Mouse (Mus musculus): ENCODE results near the gene St5. TPM values are rescaled to one million over a fixed set of nuclear protein-coding genes. Genes with fewer than 3 reads are reported as not detected.
A peak's percentile ranks its signal among the peaks of the same experiment; 100 is the strongest.

Gene St5
- polyA plus RNA-seq, 1 experiment from 2014 or later: 43.4 TPM

DNA sequence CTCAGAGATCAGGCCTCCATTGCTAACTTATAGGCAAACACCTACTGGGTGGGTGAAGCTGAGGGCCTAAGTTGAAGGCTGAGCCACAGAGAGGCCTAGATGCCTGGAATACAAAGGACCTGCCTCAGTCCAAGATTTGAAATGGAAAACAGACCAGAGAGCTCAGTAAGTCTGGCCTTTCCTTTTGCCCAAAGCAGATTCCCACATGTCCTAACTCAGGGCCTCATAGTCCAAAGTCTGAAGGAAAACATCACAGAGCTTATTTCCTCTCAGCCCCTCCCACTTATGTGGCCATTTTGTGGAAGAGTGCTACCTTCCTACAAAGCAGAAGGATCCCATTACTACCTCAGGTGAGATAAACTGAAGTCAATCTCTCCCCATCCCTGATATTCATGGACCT lies 162.5 kb downstream of the St5 start:
- H3K36me3 ChIP-seq: peaks cover 95% of the 10 kb centered on the region
- H3K9me3 ChIP-seq: no peaks in the 10 kb centered on the region
- H3K27ac ChIP-seq: no peak overlapping the region
- no peak overlapping the region for H3K9ac ChIP-seq (replicated peaks)
- peaks cover 4% of the 10 kb centered on the region for H3K4me1 ChIP-seq (replicated peaks)
- no peaks in the 10 kb centered on the region for H3K27me3 ChIP-seq
- H3K4me3 ChIP-seq (replicated peaks): no peak overlapping the region
- no peak overlapping the region for H3K4me2 ChIP-seq
- ATAC-seq (ENCODE audit: insufficient number of reproducible peaks, insufficient read depth, low FRiP score, low TSS enrichment, low read depth): no peak

DNA sequence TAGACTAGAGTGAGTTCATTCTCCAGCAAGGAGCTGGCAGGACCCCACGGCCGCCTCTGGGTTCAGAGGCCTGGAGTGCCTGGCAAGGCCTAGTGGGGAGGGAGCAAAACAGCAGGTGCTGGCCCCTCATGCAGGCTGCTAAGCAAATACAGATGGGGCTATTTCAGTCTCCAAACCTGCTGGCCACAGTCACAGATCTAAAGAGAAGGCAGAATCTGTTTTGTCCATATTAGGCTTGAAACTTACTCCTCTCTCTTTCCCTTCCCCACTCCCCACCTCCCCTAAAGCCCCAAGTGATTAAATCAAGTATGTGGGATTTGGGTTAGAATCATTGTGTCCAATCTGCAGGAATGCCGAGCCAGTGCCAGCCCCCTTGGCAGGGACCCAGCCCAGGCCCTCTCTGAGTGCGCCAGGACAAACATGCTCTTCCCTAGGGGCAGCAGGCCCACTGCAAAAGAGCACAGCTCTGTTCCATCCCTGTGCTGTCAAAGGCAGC lies 166.9 kb downstream of the St5 start:
- peak; percentile 44 for ATAC-seq (ENCODE audit: insufficient number of reproducible peaks, insufficient read depth, low FRiP score, low TSS enrichment, low read depth)
- peak overlapping the region; percentile 62 for H3K27ac ChIP-seq
- H3K4me1 ChIP-seq (replicated peaks): peaks cover 4% of the 10 kb centered on the region
- H3K4me3 ChIP-seq (replicated peaks): no peak overlapping the region
- no peaks in the 10 kb centered on the region for H3K9me3 ChIP-seq
- no peaks in the 10 kb centered on the region for H3K27me3 ChIP-seq
- peaks cover 95% of the 10 kb centered on the region for H3K36me3 ChIP-seq
- 65% methylated on average over 4 of the region's 4 CpGs for WGBS
- no peak overlapping the region for H3K9ac ChIP-seq (replicated peaks)
- no peak overlapping the region for H3K4me2 ChIP-seq

- Histone ChIP-seq H3K36me3 (peaks cover 96% of the 10 kb centered on the region), H3K4me2 (no peak overlapping the region), H3K9ac (replicated peaks) (no peak overlapping the region), H3K27me3 (no peaks in the 10 kb centered on the region), H3K9me3 (no peaks in the 10 kb centered on the region), H3K4me1 (replicated peaks) (peaks cover 4% of the 10 kb centered on the region), H3K27ac (no peak overlapping the region), H3K4me3 (replicated peaks) (no peak overlapping the region)
- WGBS: 95% methylated on average over 3 of the region's 3 CpGs
- no peak for ATAC-seq (ENCODE audit: insufficient number of reproducible peaks, insufficient read depth, low FRiP score, low TSS enrichment, low read depth)
Measured at GRCm38 (mm10) chr7:109534921-109535320, 168.5 kb downstream of the St5 start.

DNA sequence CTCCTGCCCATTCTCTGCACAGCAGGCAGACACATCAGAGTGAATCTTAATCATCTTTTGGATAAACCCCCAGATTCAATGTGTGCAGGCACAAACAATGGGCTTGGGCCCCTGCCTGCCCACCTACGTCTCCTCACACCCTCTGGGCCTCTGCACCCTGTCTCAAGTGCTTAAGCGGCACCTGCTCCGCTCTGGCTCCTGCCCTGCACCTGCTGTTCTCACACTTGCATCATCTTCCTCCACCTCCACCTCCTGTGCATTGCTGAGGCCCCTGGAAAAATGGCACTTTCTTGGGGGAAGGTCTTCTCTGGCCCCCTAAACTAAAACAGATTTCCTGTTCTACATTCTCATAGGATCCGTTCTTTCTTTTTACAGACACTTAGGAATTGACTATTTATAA lies 169.5 kb downstream of the St5 start:
- Histone ChIP-seq H3K9ac (replicated peaks) (no peak overlapping the region), H3K4me3 (replicated peaks) (no peak overlapping the region)
- 86% methylated on average over 4 of the region's 4 CpGs for WGBS

GRCm38 (mm10) chr7:109533129-109533528 lies 170.3 kb downstream of the St5 start:
- no peak overlapping the region for H3K4me2 ChIP-seq
- no peak overlapping the region for H3K4me3 ChIP-seq (replicated peaks)
- H3K27me3 ChIP-seq: no peaks in the 10 kb centered on the region
- H3K9me3 ChIP-seq: no peaks in the 10 kb centered on the region
- H3K36me3 ChIP-seq: peaks cover 90% of the 10 kb centered on the region
- H3K4me1 ChIP-seq (replicated peaks): peaks cover 4% of the 10 kb centered on the region
- 76% methylated on average over 4 of the region's 4 CpGs for WGBS
- H3K9ac ChIP-seq (replicated peaks): no peak overlapping the region
- ATAC-seq (ENCODE audit: insufficient number of reproducible peaks, insufficient read depth, low FRiP score, low TSS enrichment, low read depth): no peak
- no peak overlapping the region for H3K27ac ChIP-seq

More for the DNA sequence above, 169.5 kb downstream of the St5 start:
- peaks cover 4% of the 10 kb centered on the region for H3K4me1 ChIP-seq (replicated peaks)
- ATAC-seq (ENCODE audit: insufficient number of reproducible peaks, insufficient read depth, low FRiP score, low TSS enrichment, low read depth): no peak
- H3K4me2 ChIP-seq: no peak overlapping the region
- H3K27me3 ChIP-seq: no peaks in the 10 kb centered on the region
- no peak overlapping the region for H3K27ac ChIP-seq
- peaks cover 89% of the 10 kb centered on the region for H3K36me3 ChIP-seq
- no peaks in the 10 kb centered on the region for H3K9me3 ChIP-seq

DNA sequence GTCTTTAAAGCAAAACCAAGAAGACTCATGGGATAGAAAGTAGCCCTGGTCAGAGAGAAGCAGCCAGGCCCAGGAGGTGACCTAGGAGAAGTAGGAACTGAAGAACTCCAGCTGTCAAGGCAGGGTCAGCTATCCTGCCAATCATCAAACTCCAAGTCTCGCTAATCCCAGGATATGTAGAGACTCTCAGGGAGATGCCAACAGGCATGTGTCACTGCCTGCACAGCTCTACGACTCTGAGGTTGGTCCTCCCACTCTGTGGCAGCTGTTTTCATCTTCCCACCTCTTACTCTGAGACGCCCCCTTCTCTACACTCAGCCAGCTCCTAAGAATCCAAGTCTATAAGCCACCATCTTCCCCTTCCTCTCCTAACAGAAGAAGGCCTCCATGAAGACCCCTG lies 170.7 kb downstream of the St5 start:
- H3K4me3 ChIP-seq (replicated peaks): no peak overlapping the region
- ATAC-seq (ENCODE audit: insufficient number of reproducible peaks, insufficient read depth, low FRiP score, low TSS enrichment, low read depth): no peak
- WGBS: 71% methylated on average over 3 of the region's 3 CpGs
- H3K27ac ChIP-seq: no peak overlapping the region
- H3K9me3 ChIP-seq: no peaks in the 10 kb centered on the region
- peaks cover 4% of the 10 kb centered on the region for H3K4me1 ChIP-seq (replicated peaks)
- no peaks in the 10 kb centered on the region for H3K27me3 ChIP-seq
- peaks cover 90% of the 10 kb centered on the region for H3K36me3 ChIP-seq
- no peak overlapping the region for H3K9ac ChIP-seq (replicated peaks)
- H3K4me2 ChIP-seq: no peak overlapping the region

DNA sequence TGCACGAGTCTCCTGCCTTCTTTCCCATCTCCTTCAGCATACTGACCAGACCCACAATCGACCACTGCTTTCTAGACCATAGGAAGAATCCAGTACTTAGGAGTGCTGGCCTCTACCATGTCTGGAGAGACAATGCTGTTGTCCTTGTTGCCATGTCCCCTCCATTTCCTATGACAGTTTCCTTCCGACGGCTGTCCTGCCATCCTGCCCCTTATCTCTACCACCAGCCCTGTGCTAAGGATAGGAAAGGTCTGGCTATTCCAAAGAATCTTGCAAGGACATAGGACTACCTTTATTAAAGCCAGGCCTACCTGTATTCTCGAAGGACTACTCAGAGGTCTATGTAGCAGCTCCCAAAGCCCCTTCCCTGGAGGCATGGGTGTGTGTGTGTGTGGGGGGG lies 171.9 kb downstream of the St5 start:
- peaks cover 90% of the 10 kb centered on the region for H3K36me3 ChIP-seq
- H3K4me1 ChIP-seq (replicated peaks): no peaks in the 10 kb centered on the region
- no peak for ATAC-seq (ENCODE audit: insufficient number of reproducible peaks, insufficient read depth, low FRiP score, low TSS enrichment, low read depth)
- H3K4me2 ChIP-seq: no peak overlapping the region
- no peak overlapping the region for H3K27ac ChIP-seq
- WGBS: 82% methylated on average over 5 of the region's 5 CpGs
- H3K9ac ChIP-seq (replicated peaks): no peak overlapping the region
- no peaks in the 10 kb centered on the region for H3K9me3 ChIP-seq
- H3K4me3 ChIP-seq (replicated peaks): no peak overlapping the region
- no peaks in the 10 kb centered on the region for H3K27me3 ChIP-seq

DNA sequence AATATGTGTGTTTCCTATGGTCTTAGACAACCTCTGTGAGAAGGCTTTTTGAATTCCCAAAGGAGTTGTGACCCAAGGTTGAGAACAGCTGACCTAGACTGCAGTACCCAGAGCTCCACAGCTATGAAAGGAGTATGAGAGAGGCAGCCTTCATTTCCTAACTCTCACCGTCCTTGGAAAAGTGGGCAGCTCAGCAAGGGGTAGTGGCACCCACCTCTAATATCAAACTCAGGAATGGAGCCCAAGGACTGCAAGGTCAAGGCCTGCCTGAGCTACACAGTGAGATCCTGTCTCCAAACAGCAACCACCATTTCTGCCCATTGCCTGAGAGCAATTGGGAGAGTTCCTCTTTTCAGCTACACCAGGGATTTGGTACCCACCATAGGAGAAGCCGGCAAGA lies 173.7 kb downstream of the St5 start:
- Histone ChIP-seq H3K27me3 (no peaks in the 10 kb centered on the region), H3K4me1 (replicated peaks) (no peaks in the 10 kb centered on the region), H3K4me3 (replicated peaks) (no peak overlapping the region), H3K36me3 (peaks cover 92% of the 10 kb centered on the region), H3K27ac (no peak overlapping the region), H3K4me2 (no peak overlapping the region), H3K9ac (replicated peaks) (no peak overlapping the region), H3K9me3 (no peaks in the 10 kb centered on the region)
- 83% methylated on average over 2 of the region's 2 CpGs for WGBS
- no peak for ATAC-seq (ENCODE audit: insufficient number of reproducible peaks, insufficient read depth, low FRiP score, low TSS enrichment, low read depth)

DNA sequence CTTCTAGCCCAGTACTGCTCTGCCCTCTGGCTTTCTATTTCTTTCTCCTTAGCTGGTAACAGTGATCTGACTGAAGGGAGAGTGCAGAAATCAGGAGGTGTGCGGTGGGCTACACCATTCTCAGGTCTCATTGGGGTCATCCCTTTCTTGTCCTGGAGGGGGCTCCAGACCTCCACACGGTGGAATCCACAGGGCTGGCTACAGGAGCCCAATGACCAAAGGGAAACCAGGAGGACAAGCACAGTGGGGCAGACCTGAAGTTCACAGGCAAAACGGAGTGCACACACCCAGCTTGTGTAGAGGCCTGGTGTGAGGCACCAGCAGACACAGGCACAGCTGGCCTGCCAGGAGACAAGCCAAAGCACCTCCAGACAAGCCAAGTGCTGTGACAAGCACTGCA lies 175.0 kb downstream of the St5 start:
- no peak overlapping the region for H3K9ac ChIP-seq (replicated peaks)
- H3K27me3 ChIP-seq: no peaks in the 10 kb centered on the region
- H3K9me3 ChIP-seq: no peaks in the 10 kb centered on the region
- H3K36me3 ChIP-seq: peaks cover 92% of the 10 kb centered on the region
- H3K4me3 ChIP-seq (replicated peaks): no peak overlapping the region
- no peak overlapping the region for H3K4me2 ChIP-seq
- 17% methylated on average over 3 of the region's 3 CpGs for WGBS
- no peak overlapping the region for H3K27ac ChIP-seq
- H3K4me1 ChIP-seq (replicated peaks): no peaks in the 10 kb centered on the region
- ATAC-seq (ENCODE audit: insufficient number of reproducible peaks, insufficient read depth, low FRiP score, low TSS enrichment, low read depth): no peak

GRCm38 (mm10) chr7:109527536-109527935 lies 175.9 kb downstream of the St5 start:
- Histone ChIP-seq H3K4me1 (replicated peaks) (no peaks in the 10 kb centered on the region), H3K27ac (no peak overlapping the region), H3K4me3 (replicated peaks) (no peak overlapping the region), H3K4me2 (no peak overlapping the region), H3K27me3 (no peaks in the 10 kb centered on the region), H3K36me3 (peaks cover 92% of the 10 kb centered on the region), H3K9me3 (no peaks in the 10 kb centered on the region), H3K9ac (replicated peaks) (no peak overlapping the region; the same call in 1 of the 2 replicates)
- 76% methylated on average over 3 of the region's 3 CpGs for WGBS
- no peak for ATAC-seq (ENCODE audit: insufficient number of reproducible peaks, insufficient read depth, low FRiP score, low TSS enrichment, low read depth)

- Histone ChIP-seq H3K36me3 (peaks cover 92% of the 10 kb centered on the region), H3K4me2 (no peak overlapping the region), H3K9ac (replicated peaks) (no peak overlapping the region), H3K4me1 (replicated peaks) (peaks cover 4% of the 10 kb centered on the region), H3K9me3 (no peaks in the 10 kb centered on the region), H3K4me3 (replicated peaks) (no peak overlapping the region), H3K27ac (peak overlapping the region; percentile 42; the same call in 1 of the 2 replicates), H3K27me3 (no peaks in the 10 kb centered on the region)
- WGBS: 68% methylated on average over 16 of the region's 16 CpGs
- no peak for ATAC-seq (ENCODE audit: insufficient number of reproducible peaks, insufficient read depth, low FRiP score, low TSS enrichment, low read depth)
Measured at GRCm38 (mm10) chr7:109525740-109526663, 177.4 kb downstream of the St5 start.

DNA sequence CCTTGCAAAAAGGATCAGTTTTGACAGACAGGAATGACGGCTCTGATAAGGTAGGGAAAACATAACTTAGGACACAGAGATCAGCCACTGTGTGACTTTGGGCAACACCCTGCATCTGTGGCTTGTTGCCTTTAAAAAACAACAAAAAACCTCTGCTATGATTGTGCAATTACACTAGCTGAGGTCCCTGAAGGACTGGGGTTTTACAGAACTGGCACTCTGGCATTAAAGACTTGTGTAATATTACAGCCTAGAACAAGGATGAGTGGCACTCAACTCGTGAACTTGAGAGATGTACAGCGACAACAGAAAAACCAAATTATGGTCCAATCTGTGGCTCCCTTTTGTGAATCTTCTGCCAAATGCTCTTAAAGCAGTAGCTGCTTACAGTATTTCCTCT lies 178.6 kb downstream of the St5 start:
- Histone ChIP-seq H3K27me3 (no peaks in the 10 kb centered on the region), H3K9ac (replicated peaks) (no peak overlapping the region), H3K4me1 (replicated peaks) (peaks cover 15% of the 10 kb centered on the region), H3K27ac (no peak overlapping the region), H3K36me3 (peaks cover 89% of the 10 kb centered on the region), H3K4me2 (no peak overlapping the region), H3K9me3 (no peaks in the 10 kb centered on the region), H3K4me3 (replicated peaks) (no peak overlapping the region)
- WGBS: 81% methylated on average over 3 of the region's 3 CpGs
- no peak for ATAC-seq (ENCODE audit: insufficient number of reproducible peaks, insufficient read depth, low FRiP score, low TSS enrichment, low read depth)

Measured in limb, embryonic 12.5 days (tissue).